Mouse (Mus musculus) heart, adult 2 months (tissue): ENCODE data around the gene Vldlr.

Experiments used
- EP300 ChIP-seq: fragments of 200-500 bp; IDR thresholded peaks from 2 replicates; pipeline ENCODE4 v1.6.1; 2011; ENCODE audit warnings: low read depth, low read length, control low read depth; ENCODE audit not compliant: insufficient read depth
- POLR2A ChIP-seq: fragments of 200-500 bp; IDR thresholded peaks from 2 replicates; pipeline ENCODE4 v1.6.1; 2011; ENCODE audit warnings: mild to moderate bottlenecking, low read depth, low read length, control low read depth; ENCODE audit not compliant: insufficient read depth

DNA sequence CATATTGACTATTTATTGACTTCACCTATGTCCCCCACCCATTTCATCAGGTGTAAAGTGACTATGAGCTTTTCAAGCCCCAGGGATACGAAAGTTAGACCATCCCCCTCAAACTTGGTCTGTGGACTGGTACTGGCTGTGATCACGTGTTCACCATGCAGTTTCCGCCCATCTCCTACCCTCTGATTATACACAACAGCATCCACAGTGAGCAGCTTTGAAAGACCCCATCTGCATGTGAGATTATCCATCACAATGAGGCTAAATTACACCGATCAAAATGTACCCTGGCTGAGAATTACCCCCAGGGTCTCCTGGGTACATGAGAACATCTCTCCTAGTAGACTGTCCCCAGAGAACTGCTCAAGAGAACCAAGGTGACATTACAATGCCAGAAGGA lies 688 bp upstream of the Vldlr start:
- TF ChIP-seq EP300: no peak
- no peak for TF ChIP-seq POLR2A
